Mouse (Mus musculus) ES-Bruce4 (cell line): Measurements from ENCODE around the gene Gm3755.
"Not testable (repeated sequence)": the region's sequence is repeated elsewhere in the genome, so short reads cannot be mapped to it uniquely, and the experiment has no call there.

Source experiments
- CTCF ChIP-seq: IDR thresholded peaks from one replicate; pipeline ENCODE4 v1.8.1; 2011; ENCODE audit warnings: low read depth, low read length
- EP300 ChIP-seq: IDR thresholded peaks from 2 replicates; pipeline ENCODE4 v1.6.1; 2011; ENCODE audit warnings: low read depth, low read length; ENCODE audit not compliant: insufficient read depth
- POLR2A ChIP-seq: IDR thresholded peaks from one replicate; pipeline ENCODE4 v1.8.1; 2011; ENCODE audit warnings: low read length; ENCODE audit not compliant: insufficient read depth

GRCm38 (mm10) chr14:7483662-7484061 lies 32.9 kb upstream of the Gm3755 start, which contains the start of gene Gm3752:
- not testable (repeated sequence) for TF ChIP-seq CTCF, EP300, POLR2A
